Mouse (Mus musculus) heart, adult 9 months (tissue): ENCODE measurements around the gene Myoc.
"Not testable (repeated sequence)": the region's sequence is repeated elsewhere in the genome, so short reads cannot be mapped to it uniquely, and the experiment has no call there.

ENCODE experiments used
- DNase-seq, 2 experiments: peaks; one replicate each; pipeline ENCODE4 v3.0.0; 2022; ENCODE audit warnings: low spot score in 2 of 2

Myoc gene

GRCm38 (mm10) chr1:162639051-162639750 is at the start of gene Myoc:
Myoc (plus strand) TSS chr1:162639155.
- DNase-seq = peak; percentile 25 to 27

DNA sequence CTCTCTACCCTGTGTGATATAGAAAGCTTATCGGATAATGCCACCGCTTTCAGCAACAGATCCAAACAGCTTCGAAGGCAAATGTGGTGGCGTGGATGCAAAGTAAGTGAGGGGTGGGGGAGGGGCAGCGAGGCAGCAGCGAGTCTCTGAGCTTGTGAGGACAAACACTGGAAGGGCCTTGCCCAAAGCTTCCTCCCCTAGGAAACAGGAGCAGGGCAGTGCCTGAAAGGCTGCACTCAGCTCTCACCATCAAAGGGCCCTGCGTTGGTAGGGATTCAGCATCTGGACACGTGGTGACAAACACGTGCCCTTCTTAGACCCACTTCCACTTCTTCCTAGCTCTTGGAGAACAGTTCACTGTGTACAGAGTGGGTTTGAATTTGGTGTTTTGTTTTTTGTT is 49.5 kb upstream of the Myoc start:
- peak; percentile 5 to 16 for DNase-seq

- DNase-seq = no peak
Observed at GRCm38 (mm10) chr1:162590415-162590997, 48.4 kb upstream of the Myoc start.

DNA sequence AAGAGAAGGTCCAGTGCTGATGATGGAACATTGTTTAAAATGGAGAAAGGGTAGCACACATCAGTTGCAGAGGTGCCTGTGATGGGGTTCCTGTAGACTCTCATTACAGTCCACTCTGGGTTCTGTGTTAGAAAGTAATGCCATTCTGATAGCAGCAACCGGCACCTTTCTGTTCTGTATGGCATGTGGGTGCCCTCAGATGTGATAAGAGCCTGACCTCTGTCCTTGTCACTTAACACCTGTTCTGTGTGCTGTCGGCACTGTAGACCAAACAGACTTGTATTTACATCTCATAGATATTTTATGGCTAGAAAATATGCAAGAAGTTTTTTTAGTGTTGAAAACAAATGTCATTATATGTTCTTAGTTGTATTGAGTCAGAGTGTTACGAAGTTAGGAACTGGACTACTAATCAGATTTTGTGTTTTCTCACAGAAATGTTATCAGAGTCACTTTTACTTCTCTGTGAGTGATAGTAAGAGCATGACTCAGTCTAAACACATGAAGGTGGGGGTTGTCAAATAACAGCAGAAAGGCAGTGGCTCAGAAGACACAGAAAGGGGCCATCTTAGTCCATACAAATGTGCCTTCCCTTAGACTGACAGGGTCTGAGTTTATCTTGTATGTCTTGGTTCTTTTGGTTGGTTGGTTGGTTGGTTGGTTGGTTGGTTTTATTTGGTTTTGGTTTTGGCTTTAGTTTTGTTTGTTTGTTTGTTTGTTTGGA is 41.4 kb upstream of the Myoc start:
- DNase-seq = no peak

GRCm38 (mm10) chr1:162599617-162600016 is 39.3 kb upstream of the Myoc start:
- DNase-seq = no peak

GRCm38 (mm10) chr1:162601288-162601687 is 37.7 kb upstream of the Myoc start:
- DNase-seq = no peak

DNA sequence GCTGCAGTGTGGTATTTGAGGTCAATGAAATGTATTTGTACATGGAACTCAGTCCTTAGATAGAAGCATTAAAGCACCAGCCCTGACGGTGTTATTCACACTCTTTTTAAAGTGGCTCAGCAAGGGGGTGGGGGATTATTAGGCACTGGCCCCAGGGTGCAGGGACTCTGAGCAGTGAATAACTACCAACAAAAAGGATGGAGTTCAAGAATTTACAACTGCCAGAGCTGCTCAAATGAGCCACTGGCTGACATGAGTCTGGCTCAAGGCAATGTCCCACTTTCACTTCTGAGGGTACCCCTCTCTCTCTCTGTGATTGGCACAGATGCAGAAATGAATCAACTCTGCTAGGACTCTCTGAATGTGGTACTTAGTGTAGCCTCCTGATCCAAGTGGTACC is 30.8 kb upstream of the Myoc start:
- DNase-seq = no peak

DNA sequence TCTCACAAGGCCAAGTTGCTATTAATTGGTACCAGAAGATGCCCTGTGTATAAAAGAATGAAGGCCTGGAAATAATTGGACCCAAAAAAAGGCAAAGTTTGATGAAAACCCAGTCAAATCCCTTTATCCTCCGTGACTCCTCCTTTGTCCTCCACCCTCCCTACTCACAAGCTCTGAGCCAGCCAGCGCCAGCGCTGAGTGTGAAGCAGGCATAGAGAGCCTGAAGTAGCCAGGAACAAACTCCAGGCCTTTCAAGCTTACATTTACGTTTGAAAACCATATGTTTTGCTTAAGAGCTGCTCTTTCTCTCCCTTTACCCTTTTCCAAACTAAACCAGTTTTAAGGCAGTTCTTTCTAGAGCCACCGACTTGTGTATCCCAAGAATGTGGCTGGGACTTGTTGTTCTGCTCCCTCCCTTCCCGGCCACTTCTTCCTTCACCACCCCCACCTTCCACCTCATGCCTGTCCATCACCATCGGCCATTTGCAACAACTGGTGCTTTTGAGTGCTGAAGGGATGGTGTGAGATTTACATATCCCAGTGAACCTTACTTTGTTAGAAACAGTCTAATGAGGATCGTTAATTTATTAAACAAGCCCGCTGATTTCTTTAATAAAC is 29.2 kb upstream of the Myoc start:
- no peak for DNase-seq

DNA sequence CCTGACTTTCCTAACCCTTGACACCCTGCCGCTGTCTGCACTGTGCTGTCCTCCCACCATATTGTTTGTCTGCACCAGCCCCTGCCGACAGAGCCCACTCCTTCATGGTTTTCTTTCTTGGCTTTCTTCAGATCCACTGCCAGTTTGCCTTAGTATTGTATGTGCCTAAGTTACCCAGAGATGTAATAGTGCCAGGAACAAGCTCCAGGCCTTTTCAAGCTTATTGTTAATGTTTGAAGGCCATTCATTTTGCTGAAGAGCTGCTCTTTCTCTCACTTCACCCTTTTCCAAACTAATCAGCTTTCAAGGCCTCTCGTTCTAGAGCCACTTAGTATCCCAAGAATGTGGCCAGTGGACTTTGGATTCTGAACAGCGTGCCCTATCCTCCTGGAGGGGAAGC is 27.8 kb upstream of the Myoc start:
- DNase-seq = no peak

DNA sequence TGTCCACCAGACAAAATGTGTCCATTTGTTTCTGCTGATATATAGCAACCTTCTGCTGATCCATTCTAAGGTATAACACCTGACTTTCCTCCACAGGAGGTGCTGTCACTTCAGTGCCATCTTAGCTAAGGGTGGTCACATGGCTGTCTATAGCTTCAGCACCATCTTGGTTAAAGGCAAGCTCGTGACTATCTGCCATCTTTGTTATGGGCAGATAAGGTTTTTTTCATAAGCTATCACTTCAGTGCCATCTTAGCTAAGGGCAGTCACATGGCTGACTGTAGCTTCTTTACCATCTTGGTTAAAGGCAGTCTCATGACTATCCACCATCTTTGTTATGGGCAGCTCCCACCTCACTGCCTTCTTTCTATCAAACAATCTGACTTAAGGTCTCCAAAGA is 23.4 kb upstream of the Myoc start:
- DNase-seq = no peak

DNA sequence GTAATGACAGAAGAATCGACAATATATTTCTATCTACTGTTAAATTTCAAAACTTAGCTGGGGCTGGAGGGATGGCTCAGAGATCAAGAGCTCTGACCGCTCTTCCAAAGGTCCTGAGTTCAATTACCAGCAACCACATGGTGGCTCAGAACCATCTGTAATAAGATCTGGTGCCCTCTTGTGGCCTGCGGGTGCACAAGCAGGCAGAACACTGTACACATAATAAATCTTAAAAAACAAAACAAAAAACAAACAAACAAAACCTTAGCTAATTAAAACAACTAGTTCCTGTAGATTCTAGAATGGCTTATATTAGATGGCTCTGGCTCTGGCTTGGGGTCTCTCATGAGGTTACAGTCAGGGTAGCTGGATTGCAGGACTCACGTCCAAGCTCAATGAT is 18.5 kb upstream of the Myoc start:
- DNase-seq = no peak

GRCm38 (mm10) chr1:162623895-162624294 is 15.1 kb upstream of the Myoc start:
- DNase-seq = no peak

DNA sequence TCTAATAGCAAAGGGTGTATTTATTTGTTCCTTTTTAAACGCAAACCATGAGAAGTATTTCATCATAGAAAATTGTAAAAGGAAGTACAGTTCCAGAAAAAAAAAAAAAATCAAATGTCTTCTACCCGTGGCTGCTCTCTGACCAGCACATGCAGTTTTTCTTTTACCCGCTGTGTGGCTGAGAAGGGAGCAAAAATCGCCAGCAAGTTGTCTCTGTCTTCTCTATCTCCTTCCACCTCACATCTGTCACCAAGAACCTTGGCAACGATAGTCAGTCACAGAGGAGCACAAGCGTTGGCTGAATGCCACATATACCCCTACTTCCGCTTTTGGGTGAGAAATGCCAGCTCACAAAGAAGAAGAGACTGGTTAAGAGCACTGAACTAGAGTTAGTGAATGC is 13.7 kb upstream of the Myoc start:
- no peak for DNase-seq

DNA sequence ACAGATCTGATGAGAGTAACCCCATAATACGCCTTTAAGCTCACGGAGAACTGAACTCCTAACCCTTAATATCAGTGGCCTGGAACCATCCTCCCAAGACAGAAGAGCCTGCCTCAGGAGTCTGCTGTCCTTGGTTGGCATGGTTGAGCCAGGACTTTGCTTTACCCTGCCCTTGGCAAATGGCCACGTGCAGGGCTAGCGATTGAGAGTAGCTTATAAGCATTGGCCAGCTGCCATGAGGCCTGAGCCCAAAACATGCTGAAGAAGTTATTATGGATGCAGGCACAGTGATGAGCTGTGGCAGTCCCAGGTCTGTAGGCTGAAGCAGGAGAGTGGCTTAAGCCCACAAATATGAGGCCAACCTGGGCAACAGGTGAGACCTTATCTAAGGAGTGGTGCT is 11.1 kb upstream of the Myoc start:
- not testable (repeated sequence) for DNase-seq

DNA sequence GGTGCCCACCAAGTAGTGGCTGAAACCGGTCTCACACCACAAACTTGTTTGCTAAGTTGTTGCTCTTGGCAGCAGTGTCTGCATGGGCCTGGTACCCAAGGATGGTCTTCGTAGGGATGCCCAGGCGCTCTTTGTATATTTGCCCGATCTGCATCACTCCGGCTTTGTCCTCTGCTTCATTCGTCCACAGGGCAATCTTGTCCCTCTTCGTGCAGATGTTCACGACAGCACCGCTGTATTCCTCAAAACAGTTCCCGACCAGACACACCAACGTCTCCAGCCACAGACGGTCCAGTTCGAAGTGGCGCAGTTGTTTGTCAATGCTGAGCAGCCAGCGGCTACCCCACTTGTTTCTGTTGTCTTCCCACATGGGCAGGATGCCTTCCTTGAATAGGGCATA is 10.6 kb upstream of the Myoc start:
- not testable (repeated sequence) for DNase-seq

- peak; percentile 70 to 76 for DNase-seq
Observed at GRCm38 (mm10) chr1:162635291-162635931, 3.5 kb upstream of the Myoc start.

GRCm38 (mm10) chr1:162636516-162636915 is 2.4 kb upstream of the Myoc start:
- no peak for DNase-seq

DNA sequence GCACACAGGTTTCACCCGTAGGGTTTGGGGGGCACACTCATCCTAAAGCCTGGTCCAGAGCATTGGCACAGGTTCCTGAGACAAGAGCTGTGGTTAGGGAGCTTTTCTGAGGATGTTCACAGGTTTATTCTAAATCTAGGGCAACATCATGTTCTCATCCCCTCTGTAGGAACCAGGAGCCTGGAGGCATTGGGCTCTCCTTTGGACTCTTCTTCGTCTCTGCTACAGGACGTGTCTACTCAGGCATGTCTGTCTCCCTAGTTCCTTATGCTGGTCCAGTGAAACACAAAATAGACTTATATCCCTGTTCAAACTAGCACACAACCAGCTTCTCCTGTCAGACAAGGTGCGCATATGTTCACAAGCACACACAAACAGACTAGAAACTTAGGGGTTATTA is 420 bp upstream of the Myoc start:
- DNase-seq = no peak

- DNase-seq = no peak
Observed at GRCm38 (mm10) chr1:162639861-162640260, 906 bp downstream of the Myoc start.

GRCm38 (mm10) chr1:162642591-162642990 is 3.6 kb downstream of the Myoc start:
- DNase-seq = no peak

- peak; percentile 93 to 94 for DNase-seq
Observed at GRCm38 (mm10) chr1:162643752-162644151, 4.8 kb downstream of the Myoc start.

DNA sequence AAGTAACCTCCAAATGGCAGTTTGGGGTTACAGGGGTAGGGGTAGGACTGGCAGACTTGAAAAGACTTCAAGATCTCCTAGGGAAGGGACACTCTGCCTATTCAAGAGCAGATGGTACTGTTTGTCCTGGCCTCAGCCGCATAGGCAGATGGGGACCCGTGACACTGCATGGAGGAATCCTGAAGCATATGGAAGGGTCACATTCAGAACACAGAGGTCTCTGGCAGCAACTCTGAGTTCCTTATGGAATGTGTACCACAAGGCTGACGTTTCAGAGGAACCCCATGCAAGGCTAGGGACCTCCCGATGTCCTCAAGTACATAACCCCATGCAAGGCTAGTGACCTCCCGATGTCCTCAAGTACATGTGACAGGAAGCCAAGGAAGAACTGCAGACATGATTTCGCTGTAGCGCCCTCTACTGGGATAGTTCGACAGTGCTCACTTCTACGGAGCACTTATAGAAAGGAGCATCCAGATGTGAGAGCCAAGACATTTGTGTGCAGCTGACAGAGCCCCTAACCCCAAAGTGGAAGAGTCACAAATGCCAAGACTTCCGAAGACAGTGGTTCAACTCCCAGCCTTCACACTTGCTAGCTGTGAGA is 7.2 kb downstream of the Myoc start:
- DNase-seq = no peak
